Mouse (Mus musculus) left cerebral cortex, postnatal 36 days (tissue): ENCODE data around the gene Nxph2. TPM values are rescaled to one million over a fixed set of nuclear protein-coding genes. Genes with fewer than 3 reads are reported as not detected.
"Not testable (repeated sequence)": the region's sequence is repeated elsewhere in the genome, so short reads cannot be mapped to it uniquely, and the experiment has no call there.

Experiments
- DNase-seq, 2 experiments: peaks; one replicate each; pipeline ENCODE4 v3.0.0; 2021 to 2022; ENCODE audit warnings: low spot score in 2 of 2, mixed read lengths in 1 of 2
- intact Hi-C: fragments of 180-260 bp; cut with DNase I; formaldehyde crosslinking; loops from one replicate; pipeline ENCODE4 v1.15.1; 2025
- total RNA-seq, 2 experiments: library from RNA; stranded (reverse); gene quantifications; 2 replicates each; pipeline ENCODE4 v1.2.3; 2021

The Nxph2 gene
- 1 to 10 TPM; 2.3 to 3.0 TPM for total RNA-seq

GRCm38 (mm10) chr2:23320746-23321585 lies at the start of gene Nxph2:
TSS of gene Nxph2 (plus strand) at chr2:23321246.
- intact Hi-C loops, result no loop called here
- DNase-seq, result peak; percentile 24 to 41

GRCm38 (mm10) chr2:23290991-23291390 lies 30.1 kb upstream of the Nxph2 start:
- intact Hi-C loops, DNase-seq: not testable (repeated sequence)

GRCm38 (mm10) chr2:23314869-23315268 lies 6.2 kb upstream of the Nxph2 start:
- intact Hi-C loops, result loop anchor here (5.0 kb wide), 1 partner anchor 867 kb away; no protein-coding TSS in a partner anchor
- no peak for DNase-seq

Other genes with a start within 250 kb of the Nxph2 start
- 1 to 10 TPM; 1.1 TPM for gene Mastl, start 165.2 kb upstream of the Nxph2 start, total RNA-seq
- 10 to 100 TPM; 74.2 to 97.1 TPM for gene Yme1l1, start 164.9 kb upstream of the Nxph2 start, total RNA-seq
- gene 4931423N10Rik, start 113.8 kb upstream of the Nxph2 start, total RNA-seq, result under 1 TPM; 0.27 to 0.39 TPM